Mouse (Mus musculus) embryonic fibroblast, embryonic 13.5 days (primary cell): ENCODE measurements around the gene Aff3. TPM values are rescaled to one million over a fixed set of nuclear protein-coding genes. Genes with fewer than 3 reads are reported as not detected.

Experiments used
- H3K27ac ChIP-seq: 2 replicates; pipeline ENCODE4 v1.5.1; 2012; ENCODE audit warnings: low read length, control low read depth, inconsistent platforms; ENCODE audit not compliant: insufficient read depth
- H3K4me1 ChIP-seq: 2 replicates; pipeline ENCODE4 v1.6.1; 2011; ENCODE audit warnings: low read length; ENCODE audit not compliant: control insufficient read depth, insufficient read depth
- H3K4me3 ChIP-seq: 2 replicates; pipeline ENCODE4 v1.5.1; 2011; ENCODE audit warnings: mild to moderate bottlenecking, control low read depth, low read length; ENCODE audit not compliant: insufficient read depth
- CTCF ChIP-seq: IDR thresholded peaks from 2 replicates; pipeline ENCODE4 v1.5.1; 2011; ENCODE audit warnings: mild to moderate bottlenecking, control low read depth, low read length, moderate library complexity, borderline replicate concordance; ENCODE audit not compliant: insufficient read depth
- POLR2A ChIP-seq: IDR thresholded peaks from 2 replicates; pipeline ENCODE4 v1.6.1; 2011; ENCODE audit warnings: low read depth, mild to moderate bottlenecking, control low read depth, low read length, moderate library complexity
- polyA plus RNA-seq: library from polyadenylated mRNA; stranded (reverse); fragments of >200 nt; gene quantifications from 2 replicates; pipeline ENCODE4 v1.2.4, GENCODE M21; 2011; ENCODE audit warnings: low read depth; ENCODE audit not compliant: missing spikeins, insufficient read length

The Aff3 gene
- polyA plus RNA-seq, 1 experiment, result 20.0 TPM

DNA sequence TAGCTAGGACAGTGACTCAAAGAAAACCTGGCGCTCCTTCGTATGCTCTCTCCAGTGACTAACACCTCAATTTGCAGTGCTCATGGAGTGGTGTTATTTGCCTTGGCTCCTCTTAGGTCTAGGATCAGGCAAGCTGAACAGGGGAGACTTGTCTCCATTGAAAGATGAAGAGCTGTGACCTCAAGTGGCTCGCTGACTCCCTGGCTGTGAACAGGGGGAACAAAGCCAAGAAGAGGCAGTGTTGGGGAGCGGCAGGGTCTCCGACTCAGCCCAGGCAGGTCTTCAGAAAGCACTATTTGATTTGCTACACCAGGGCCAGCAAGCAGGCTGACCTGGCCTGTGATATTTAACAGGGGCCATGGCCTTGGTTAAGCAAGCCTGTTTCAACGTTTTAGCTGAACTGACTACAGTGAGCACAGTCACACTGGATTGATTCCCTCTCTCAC, 423.5 kb downstream of the Aff3 start:
- TF ChIP-seq CTCF, result no peak
- TF ChIP-seq POLR2A, result no peak
- no peak overlapping the region for H3K27ac ChIP-seq
- H3K4me3 ChIP-seq, result no peak overlapping the region
- H3K4me1 ChIP-seq, result peaks cover 8% of the 10 kb centered on the region

DNA sequence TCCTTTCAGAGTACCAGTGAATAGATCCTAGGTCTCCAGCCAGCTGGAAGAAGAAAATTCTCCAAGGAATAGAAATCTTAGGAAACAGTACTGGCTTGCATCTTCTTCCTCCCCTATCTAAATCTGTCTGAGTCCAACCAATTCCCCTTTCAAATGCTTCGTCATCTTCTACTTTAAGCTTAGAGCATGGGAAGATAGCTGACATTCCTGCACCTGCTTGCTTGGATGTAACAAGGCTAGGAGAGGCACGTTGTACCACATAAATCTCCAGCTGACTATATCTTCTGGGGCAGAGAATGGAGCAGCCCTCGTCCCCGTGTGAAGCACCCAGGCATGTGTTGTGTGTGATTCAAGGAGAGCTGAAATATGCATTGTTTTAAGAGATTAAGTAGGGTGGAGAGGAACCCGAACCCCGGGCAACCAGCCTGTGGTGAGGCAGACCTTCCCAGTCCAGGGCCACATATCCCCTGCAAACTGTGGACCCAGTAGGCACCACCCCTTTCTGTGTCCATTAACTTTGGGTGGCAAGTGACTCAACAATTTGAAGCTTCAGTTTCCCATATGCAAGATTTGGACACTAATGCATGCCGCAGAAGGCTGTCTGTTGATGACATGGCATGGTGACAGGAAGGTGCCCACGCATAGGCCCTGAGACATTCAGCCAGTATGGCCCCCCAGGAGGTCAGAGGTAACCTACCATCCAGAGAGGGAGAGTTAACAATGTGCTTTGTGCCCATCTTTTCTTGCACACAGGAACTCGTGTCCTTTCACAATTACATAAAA, 424.1 kb downstream of the Aff3 start:
- no peak for TF ChIP-seq POLR2A
- TF ChIP-seq CTCF, result no peak
- peaks cover 8% of the 10 kb centered on the region for H3K4me1 ChIP-seq
- no peak overlapping the region for H3K27ac ChIP-seq
- H3K4me3 ChIP-seq, result no peak overlapping the region

DNA sequence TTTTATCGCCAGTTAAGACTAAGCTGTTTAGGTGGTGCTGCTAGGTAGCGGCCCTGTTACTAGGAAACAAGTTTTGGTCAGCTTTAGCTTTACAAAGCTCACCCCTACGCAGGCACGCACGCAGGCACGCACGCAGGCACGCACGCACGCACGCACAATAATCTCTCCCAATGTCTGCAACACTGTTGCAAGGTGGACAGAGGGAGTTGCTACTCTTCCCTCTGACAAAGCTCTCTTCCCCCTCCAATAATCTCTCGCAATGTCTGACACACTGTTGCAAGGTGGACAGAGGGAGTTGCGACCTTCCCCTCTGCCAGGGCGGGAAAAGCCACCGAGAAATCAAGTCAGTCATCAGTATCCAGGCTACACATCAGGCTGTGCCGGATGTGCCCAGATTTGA, 425.2 kb downstream of the Aff3 start:
- TF ChIP-seq CTCF, result no peak
- TF ChIP-seq POLR2A, result no peak
- Histone ChIP-seq H3K4me1 (peaks cover 8% of the 10 kb centered on the region), H3K27ac (no peak overlapping the region), H3K4me3 (no peak overlapping the region)

DNA sequence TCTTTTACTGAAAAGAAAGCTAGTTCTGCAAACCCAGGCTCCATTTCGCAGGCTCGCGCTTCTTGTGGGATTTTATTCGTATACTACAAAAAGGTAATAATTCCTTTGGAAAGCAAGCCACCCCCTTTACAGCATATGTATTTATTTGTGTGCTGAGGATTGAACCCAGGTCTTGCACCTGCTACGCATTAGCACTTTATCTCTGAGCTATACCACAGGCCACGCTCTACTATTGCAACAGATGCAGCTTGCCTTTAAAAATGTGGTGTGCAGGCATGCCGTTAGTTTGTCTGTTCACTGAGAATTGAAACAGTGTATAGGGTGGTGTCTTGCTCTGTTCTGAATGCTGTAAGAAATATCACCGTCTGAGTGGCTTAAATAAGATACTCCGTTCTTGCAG, 426.9 kb downstream of the Aff3 start:
- H3K4me1 ChIP-seq, result peaks cover 8% of the 10 kb centered on the region
- TF ChIP-seq CTCF (no peak), POLR2A (no peak)
- H3K4me3 ChIP-seq, result no peak overlapping the region
- no peak overlapping the region for H3K27ac ChIP-seq

DNA sequence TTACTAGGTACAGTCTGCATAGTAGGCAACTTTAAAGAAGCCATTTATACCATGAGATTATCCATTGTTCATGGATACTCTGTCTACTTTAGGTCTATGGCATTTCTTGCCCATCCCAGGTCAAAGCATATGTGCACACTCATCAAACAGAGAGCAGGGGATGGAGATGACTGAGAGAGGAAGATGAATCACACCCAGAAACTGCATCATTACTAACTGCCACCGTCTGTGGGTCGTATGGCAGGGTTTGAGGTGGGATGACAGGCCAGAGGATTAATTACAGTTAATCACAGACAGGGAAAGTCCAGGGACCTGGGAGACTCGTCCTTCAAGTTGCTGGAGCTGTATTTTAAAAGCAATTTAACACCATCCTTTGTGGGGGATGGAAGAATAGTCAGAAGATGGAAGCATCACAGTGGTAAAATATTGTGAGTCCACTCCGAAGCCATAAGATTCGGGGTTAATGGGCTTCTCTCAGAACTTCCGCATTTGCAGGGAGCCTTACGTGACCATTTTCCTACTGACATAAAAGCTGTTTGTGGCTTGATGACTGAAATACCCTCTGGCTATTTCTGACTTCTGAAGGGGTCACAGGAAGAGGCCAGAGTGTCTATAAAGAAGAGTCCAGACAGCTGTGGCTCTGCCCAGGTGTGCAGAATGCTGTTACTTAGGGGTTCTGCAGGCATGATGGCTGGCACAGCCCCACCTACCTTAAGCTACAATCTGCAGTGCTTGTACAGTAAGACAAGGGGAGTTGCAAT, 427.5 kb downstream of the Aff3 start:
- H3K27ac ChIP-seq, result no peak overlapping the region
- TF ChIP-seq CTCF (no peak), POLR2A (no peak)
- H3K4me3 ChIP-seq, result no peak overlapping the region
- peaks cover 8% of the 10 kb centered on the region for H3K4me1 ChIP-seq

DNA sequence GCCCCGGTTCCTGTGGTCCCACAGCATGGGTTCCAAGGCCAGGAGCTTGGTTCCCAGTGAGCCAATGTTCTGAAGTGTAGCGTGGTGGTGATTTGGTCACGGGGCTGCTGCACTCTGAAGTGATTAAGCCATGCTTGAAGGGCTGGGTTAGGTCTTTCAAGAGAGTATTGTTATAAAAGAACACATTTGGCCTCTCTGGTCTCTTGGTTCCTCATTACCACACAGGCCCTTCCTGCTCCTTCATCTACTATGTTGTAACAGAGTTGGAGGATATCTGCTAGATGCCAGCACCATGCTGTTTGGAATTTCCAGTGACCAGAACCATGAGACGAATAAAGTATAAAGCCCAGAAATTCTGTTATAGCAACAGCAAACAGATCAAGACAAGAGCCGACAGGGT, 431.6 kb downstream of the Aff3 start:
- peaks cover 11% of the 10 kb centered on the region for H3K4me1 ChIP-seq
- H3K27ac ChIP-seq, result no peak overlapping the region
- no peak overlapping the region for H3K4me3 ChIP-seq
- TF ChIP-seq POLR2A, result no peak
- TF ChIP-seq CTCF, result no peak

DNA sequence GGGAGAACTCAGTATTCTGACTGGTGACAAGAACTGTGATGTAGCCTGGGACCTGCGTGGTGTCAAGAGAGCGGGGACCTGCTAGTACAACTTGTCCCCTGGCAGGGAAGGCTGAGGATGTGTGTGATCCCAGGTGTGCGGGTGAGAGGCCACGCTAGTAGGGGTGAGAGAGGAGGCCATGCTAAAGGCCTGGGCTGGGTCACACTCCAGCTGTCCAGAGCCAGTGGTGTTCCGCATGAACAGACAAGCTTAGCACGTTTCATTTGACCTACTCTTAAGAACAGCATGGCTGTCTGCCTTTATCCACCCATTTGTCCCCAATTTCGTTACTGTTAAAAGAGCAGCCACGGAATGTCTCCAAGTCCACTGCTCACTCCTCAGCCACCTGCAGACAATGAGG, 434.7 kb downstream of the Aff3 start:
- TF ChIP-seq POLR2A, result no peak
- TF ChIP-seq CTCF, result no peak
- peak overlapping the region; percentile 45; the same call in 1 of the 2 replicates for H3K27ac ChIP-seq
- no peak overlapping the region for H3K4me3 ChIP-seq
- peaks cover 8% of the 10 kb centered on the region for H3K4me1 ChIP-seq

GRCm38 (mm10) chr1:38228806-38229205, 435.9 kb downstream of the Aff3 start:
- TF ChIP-seq POLR2A (no peak), CTCF (no peak)
- Histone ChIP-seq H3K4me1 (peaks cover 8% of the 10 kb centered on the region), H3K27ac (peak overlapping the region; percentile 31; the same call in 1 of the 2 replicates), H3K4me3 (no peak overlapping the region)

GRCm38 (mm10) chr1:38225166-38225565, 439.6 kb downstream of the Aff3 start:
- no peak overlapping the region for H3K4me3 ChIP-seq
- peaks cover 8% of the 10 kb centered on the region for H3K4me1 ChIP-seq
- H3K27ac ChIP-seq, result no peak overlapping the region
- no peak for TF ChIP-seq CTCF
- no peak for TF ChIP-seq POLR2A

- Histone ChIP-seq H3K4me1 (no peaks in the 10 kb centered on the region), H3K27ac (0 out of 2 replicates have a peak overlapping the region, but pooled peaks have one; percentile 45)
- TF ChIP-seq CTCF (no peak), POLR2A (no peak)
Measured at GRCm38 (mm10) chr1:38222160-38222559, 442.6 kb downstream of the Aff3 start.

DNA sequence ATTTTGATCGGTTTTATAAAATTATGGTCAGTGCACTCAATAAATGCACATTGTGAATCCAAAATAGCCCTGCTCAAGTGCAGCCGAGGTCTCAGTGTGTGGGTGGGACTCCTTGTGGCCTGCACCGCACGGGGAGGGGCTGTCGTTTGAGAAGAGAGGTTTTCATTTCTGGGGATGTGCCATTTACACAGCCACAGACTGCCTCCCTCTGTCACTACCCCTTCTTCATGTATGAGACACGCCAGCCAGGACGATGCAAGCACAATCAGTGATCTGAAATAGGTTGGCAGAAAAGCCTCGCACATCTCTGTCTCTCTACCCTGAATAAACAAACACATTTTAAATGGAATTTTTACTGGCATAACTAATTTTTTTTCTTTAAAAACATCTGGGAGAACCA, 443.3 kb downstream of the Aff3 start:
- Histone ChIP-seq H3K4me1 (no peaks in the 10 kb centered on the region), H3K27ac (peak overlapping the region; percentile 83), H3K4me3 (no peak overlapping the region)
- TF ChIP-seq CTCF, result no peak
- TF ChIP-seq POLR2A, result no peak

More at GRCm38 (mm10) chr1:38222160-38222559, 442.6 kb downstream of the Aff3 start:
- H3K4me3 ChIP-seq, result no peak overlapping the region
